In the genomic region with DNA sequence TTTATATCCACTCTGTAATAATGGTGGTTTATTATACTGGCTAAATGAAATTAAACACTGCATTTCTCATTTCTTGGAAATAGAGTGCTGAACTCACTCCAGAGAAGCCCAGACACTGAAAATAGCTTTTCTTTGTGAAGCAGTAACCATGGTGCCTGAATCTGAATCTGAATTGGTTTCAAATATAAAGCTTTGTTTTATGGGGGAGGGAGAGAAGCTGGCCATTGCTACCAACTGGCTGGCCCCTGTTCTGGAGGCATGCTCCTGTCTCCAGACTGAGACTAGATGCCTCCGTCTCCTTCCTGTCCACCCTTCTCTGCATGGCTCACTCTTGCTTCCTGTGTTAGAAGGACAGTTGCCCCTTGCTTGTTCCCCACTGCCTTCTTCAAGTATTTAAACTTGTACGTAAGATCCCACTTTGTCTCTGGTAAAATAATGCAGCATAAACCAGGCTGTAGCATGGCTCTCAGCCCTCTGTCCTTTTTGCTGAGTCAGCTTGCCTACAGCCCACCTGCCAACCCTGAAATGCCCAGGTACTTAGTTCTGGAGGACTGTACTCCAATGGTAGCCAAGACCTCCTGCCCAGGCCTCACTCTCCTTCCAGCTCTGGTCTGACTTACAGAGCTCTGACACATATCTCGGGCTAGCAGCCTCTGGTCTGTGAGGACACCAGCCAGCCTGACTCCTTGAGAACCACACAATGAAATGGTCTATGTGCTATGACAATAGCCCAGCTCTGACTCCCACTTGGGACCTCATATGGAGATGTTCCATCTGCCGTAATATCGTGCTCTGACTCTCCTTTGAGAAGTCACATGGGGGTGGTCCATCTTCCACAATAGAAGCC, we compare ENCODE assay signal across 9 mouse cellular contexts. TPM values are rescaled to one million over a fixed set of nuclear protein-coding genes. Genes with fewer than 3 reads are reported as not detected.
A peak's percentile ranks its signal among the peaks of the same experiment; 100 is the strongest.
DNase-seq lines count a peak whose midpoint lies in the region; ATAC-seq and TF ChIP-seq lines count a peak whose summit lies in the region.
"Had no signal": no experiment of that assay in that cellular context is flagged by ENCODE, and none has a peak within 500 bp of the region (broad histone marks: within the 10 kb centered on the region; RNA-seq: fewer than 3 reads in every experiment).

No protein-coding gene starts in this region.

- H3K9me3 ChIP-seq in forebrain, embryonic 10.5 days: no peaks in the 10 kb centered on the region
- no peaks in the 10 kb centered on the region for H3K9me3 ChIP-seq in hindbrain, embryonic 16.5 days (ENCODE audit: control insufficient read depth, low read length)
- no peaks in the 10 kb centered on the region for H3K9me3 ChIP-seq in neural tube, embryonic 13.5 days
- H3K9me3 ChIP-seq: stomach, embryonic 15.5 days had no signal

- peak overlapping the region; percentile 76 for H3K27ac ChIP-seq in layer of hippocampus, adult 2 months
- H3K27ac ChIP-seq in forebrain, embryonic 10.5 days: peak overlapping the region; percentile 65
- H3K27ac ChIP-seq in hindbrain, embryonic 16.5 days (ENCODE audit: low read depth, low read length): peak overlapping the region; percentile 39; the same call in 1 of the 2 replicates
- H3K27ac ChIP-seq in neural tube, embryonic 13.5 days (replicated peaks): 0 out of 2 replicates have a peak overlapping the region, but pooled peaks have one; percentile 15
- H3K27ac ChIP-seq: stomach, embryonic 15.5 days had no signal

- no peaks in the 10 kb centered on the region for H3K27me3 ChIP-seq in forebrain, embryonic 10.5 days (ENCODE audit: poor library complexity, severe bottlenecking)
- H3K27me3 ChIP-seq in hindbrain, embryonic 16.5 days (replicated peaks; ENCODE audit: control insufficient read depth, insufficient read depth, low read length): no peaks in the 10 kb centered on the region
- H3K27me3 ChIP-seq in neural tube, embryonic 13.5 days: no peaks in the 10 kb centered on the region
- H3K27me3 ChIP-seq: stomach, embryonic 15.5 days had no signal

- H3K9ac ChIP-seq in hindbrain, embryonic 16.5 days (ENCODE audit: low read depth, low read length): no peak overlapping the region
- H3K9ac ChIP-seq in neural tube, embryonic 13.5 days: no peak overlapping the region
- H3K9ac ChIP-seq: stomach, embryonic 15.5 days had no signal

- peaks cover 11% of the 10 kb centered on the region for H3K36me3 ChIP-seq in forebrain, embryonic 10.5 days (replicated peaks)
- no peaks in the 10 kb centered on the region; the same call in 1 of the 2 replicates for H3K36me3 ChIP-seq in hindbrain, embryonic 16.5 days (ENCODE audit: control insufficient read depth, insufficient read depth, low read length)
- peaks cover 20% of the 10 kb centered on the region for H3K36me3 ChIP-seq in neural tube, embryonic 13.5 days
- H3K36me3 ChIP-seq: stomach, embryonic 15.5 days had no signal

- ATAC-seq in hindbrain, embryonic 16.5 days: peak; percentile 74
- ATAC-seq in neural tube, embryonic 13.5 days (ENCODE audit: low read depth): no peak

- no peak for DNase-seq in layer of hippocampus, adult 2 months (ENCODE audit: low spot score in 2 of 2)
- DNase-seq in layer of hippocampus, adult 9-10 months (ENCODE audit: low spot score): no peak
- no peak for DNase-seq in forebrain, embryonic 10.5 days (ENCODE audit: extremely low spot score, low spot score)
- DNase-seq in lung, postnatal 36 days: no peak
- DNase-seq in adrenal gland, adult 2 months: no peak
- no peak for DNase-seq in ovary, adult 18-20 months (ENCODE audit: low spot score)

- TF ChIP-seq CTCF in layer of hippocampus, adult 2 months (conservative IDR thresholded peaks at IDR 0.05): no peak

- 84% methylated on average over 5 of the region's 5 CpGs for WGBS in forebrain, embryonic 10.5 days
- WGBS in hindbrain, embryonic 16.5 days: 40% methylated on average over 5 of the region's 5 CpGs
- WGBS in neural tube, embryonic 13.5 days: 49% methylated on average over 5 of the region's 5 CpGs

- H3K4me1 ChIP-seq in forebrain, embryonic 10.5 days: peaks cover 19% of the 10 kb centered on the region
- peaks cover 15% of the 10 kb centered on the region for H3K4me1 ChIP-seq in hindbrain, embryonic 16.5 days (ENCODE audit: control insufficient read depth, insufficient read depth, low read depth, low read length)
- H3K4me1 ChIP-seq in neural tube, embryonic 13.5 days (replicated peaks): peaks cover 23% of the 10 kb centered on the region
- H3K4me1 ChIP-seq: stomach, embryonic 15.5 days had no signal

- H3K4me2 ChIP-seq in hindbrain, embryonic 16.5 days (ENCODE audit: low read length): no peak overlapping the region
- no peak overlapping the region for H3K4me2 ChIP-seq in neural tube, embryonic 13.5 days
- H3K4me2 ChIP-seq: stomach, embryonic 15.5 days had no signal

- no peak overlapping the region for H3K4me3 ChIP-seq in layer of hippocampus, adult 2 months
- H3K4me3 ChIP-seq in forebrain, embryonic 10.5 days: no peak overlapping the region
- no peak overlapping the region for H3K4me3 ChIP-seq in hindbrain, embryonic 16.5 days (ENCODE audit: low read length)
- H3K4me3 ChIP-seq in neural tube, embryonic 13.5 days: no peak overlapping the region
- H3K4me3 ChIP-seq: stomach, embryonic 15.5 days had no signal

RNA-seq across cellular contexts. Expression of a gene that starts 18.8 kb away (rescaled TPM):
- total RNA-seq in layer of hippocampus, adult 2 months (2021): 100 to 1,000 TPM in 1 of 2 experiments, 10 to 100 TPM in 1; 74.0 to 101 TPM
- 701 and 878 TPM in 2 replicates for polyA plus RNA-seq in forebrain, embryonic 10.5 days (2016; fragmentation: Nextera tagmentation; extraction: Ambion mirVana)
- polyA plus RNA-seq in hindbrain, embryonic 16.5 days (2015; fragmentation: Nextera tagmentation; extraction: Ambion mirVana): 557 and 610 TPM in 2 replicates
- 828 and 850 TPM in 2 replicates for polyA plus RNA-seq in neural tube, embryonic 13.5 days (2015; fragmentation: Nextera tagmentation; extraction: Ambion mirVana)
- 10 to 100 TPM; 40.0 to 81.2 TPM for total RNA-seq in adrenal gland, adult 2 months (2021)
- polyA plus RNA-seq in adrenal gland, adult 2 months (2012; rRNA removed): 45.6 and 59.1 TPM in 2 replicates

Comparison
In these comparisons a context has a peak if more than half of its experiments do, and no peak if none do; other contexts are left out.
1. H3K27ac ChIP-seq: peak in every context shown above with its lines; median percentile 76 in layer of hippocampus, adult 2 months; 65 in forebrain, embryonic 10.5 days; 39 in hindbrain, embryonic 16.5 days; 15 in neural tube, embryonic 13.5 days.